8 mouse cellular contexts compared by ENCODE assay signal in genomic region chr11:102207825-102208777, GRCm38 (mm10). TPM values are rescaled to one million over a fixed set of nuclear protein-coding genes. Genes with fewer than 3 reads are reported as not detected.
A peak's percentile ranks its signal among the peaks of the same experiment; 100 is the strongest.
DNase-seq lines count a peak whose midpoint lies in the region; ATAC-seq and TF ChIP-seq lines count a peak whose summit lies in the region.

No protein-coding gene starts in this region.

- peaks cover 30% of the 10 kb centered on the region for H3K4me1 ChIP-seq in brown adipose tissue, adult 24 weeks (ENCODE audit: control insufficient read depth, insufficient read depth, insufficient read length, low read length)
- H3K4me1 ChIP-seq in heart, postnatal 0 days (ENCODE audit: control insufficient read depth, insufficient read depth) = peaks cover 43% of the 10 kb centered on the region
- peaks cover 50% of the 10 kb centered on the region for H3K4me1 ChIP-seq in liver, embryonic 13.5 days (replicated peaks)

- DNase-seq in heart, adult 11 months = peak; percentile 97
- DNase-seq in heart, adult 8-10 months (ENCODE audit: low spot score) = no peak
- DNase-seq in heart, postnatal 0 days (ENCODE audit: low spot score) = peak; percentile 54
- no peak for DNase-seq in liver, embryonic 13.5 days
- peak; percentile 74 for DNase-seq in retina, postnatal 1 day
- DNase-seq in B cell, adult 2 months = no peak
- DNase-seq in left cerebral cortex, postnatal 36 days (ENCODE audit: low spot score in 2 of 2) = no peak

- H3K9ac ChIP-seq in heart, postnatal 0 days (replicated peaks; ENCODE audit: low read depth, low read length) = no peak overlapping the region; the same call in 1 of the 2 replicates
- H3K9ac ChIP-seq in liver, embryonic 13.5 days = no peak overlapping the region

- H3K9me3 ChIP-seq in heart, postnatal 0 days (replicated peaks; ENCODE audit: control insufficient read depth, low read length) = no peaks in the 10 kb centered on the region
- H3K9me3 ChIP-seq in liver, embryonic 13.5 days (replicated peaks) = no peaks in the 10 kb centered on the region

- H3K27ac ChIP-seq in brown adipose tissue, adult 24 weeks (replicated peaks; ENCODE audit: low read depth, low read length) = peak overlapping the region; percentile 66
- peak overlapping the region; percentile 59 for H3K27ac ChIP-seq in heart, postnatal 0 days (ENCODE audit: low read depth)
- H3K27ac ChIP-seq in liver, embryonic 13.5 days = peak overlapping the region; percentile 32; the same call in 1 of the 2 replicates

- no peak for TF ChIP-seq EP300 in heart, postnatal 0 days (IDR thresholded peaks at IDR 0.05; ENCODE audit: low read depth)

- H3K36me3 ChIP-seq in heart, postnatal 0 days (replicated peaks; ENCODE audit: control insufficient read depth, insufficient read depth, low read length) = peaks cover 27% of the 10 kb centered on the region
- peaks cover 21% of the 10 kb centered on the region for H3K36me3 ChIP-seq in liver, embryonic 13.5 days

- peak; percentile 31 for ATAC-seq in heart, postnatal 0 days (ENCODE audit: insufficient read depth, low read depth)
- no peak for ATAC-seq in liver, embryonic 13.5 days (ENCODE audit: low read depth)

- no peak for TF ChIP-seq CTCF in heart, postnatal 0 days (IDR thresholded peaks at IDR 0.05; ENCODE audit: low read depth)

- no peak overlapping the region for H3K4me3 ChIP-seq in brown adipose tissue, adult 24 weeks (ENCODE audit: insufficient read depth, low read depth, low read length)
- no peak overlapping the region for H3K4me3 ChIP-seq in heart, postnatal 0 days (ENCODE audit: low read depth, low read length)
- no peak overlapping the region for H3K4me3 ChIP-seq in liver, embryonic 13.5 days (replicated peaks)

- H3K4me2 ChIP-seq in heart, postnatal 0 days (ENCODE audit: low read depth, low read length) = peak overlapping the region; percentile 25; the same call in 1 of the 2 replicates
- no peak overlapping the region for H3K4me2 ChIP-seq in liver, embryonic 13.5 days

- WGBS in heart, postnatal 0 days = 25% methylated on average over 10 of the region's 11 CpGs
- 33% methylated on average over 11 of the region's 11 CpGs for WGBS in liver, embryonic 13.5 days (ENCODE audit: insufficient replicate concordance)

- H3K27me3 ChIP-seq in heart, postnatal 0 days (ENCODE audit: control insufficient read depth, insufficient read depth, low read length) = no peaks in the 10 kb centered on the region
- no peaks in the 10 kb centered on the region for H3K27me3 ChIP-seq in liver, embryonic 13.5 days

- intact Hi-C loops in left cerebral cortex, postnatal 36 days (cut with DNase I) = no loop called here

RNA-seq across cellular contexts. Expression of gene G6pc3, which starts 18.7 kb away (rescaled TPM):
- total RNA-seq in heart, adult 8-10 months (2022) = 10 to 100 TPM; 52.2 to 60.3 (median 58.6) TPM
- polyA plus RNA-seq in brown adipose tissue, adult 24 weeks (2012; ENCODE audit: insufficient read depth, insufficient read length, missing spikeins) = 41.4 and 51.7 TPM in 2 replicates
- total RNA-seq in heart, postnatal 0 days (2014; rRNA removed; ENCODE audit: low replicate concordance) = 47.9 and 55.5 TPM in 2 replicates
- polyA plus RNA-seq in heart, postnatal 0 days (2015; fragmentation: Nextera tagmentation; extraction: Ambion mirVana) = 18.7 and 20.0 TPM in 2 replicates
- polyA plus RNA-seq in liver, embryonic 13.5 days (2015; fragmentation: Nextera tagmentation; extraction: Ambion mirVana) = 14.0 and 14.4 TPM in 2 replicates
- 10 to 100 TPM; 56.1 to 67.2 TPM for total RNA-seq in left cerebral cortex, postnatal 36 days (2021)

RNA-seq across cellular contexts. Expression of gene Hdac5, which starts 21.9 kb away (rescaled TPM):
- 100 to 1,000 TPM; 114 to 136 (median 121) TPM for total RNA-seq in heart, adult 8-10 months (2022)
- polyA plus RNA-seq in brown adipose tissue, adult 24 weeks (2012; ENCODE audit: insufficient read depth, insufficient read length, missing spikeins) = 42.2 and 61.6 TPM in 2 replicates
- total RNA-seq in heart, postnatal 0 days (2014; rRNA removed; ENCODE audit: low replicate concordance) = 194 and 287 TPM in 2 replicates
- polyA plus RNA-seq in heart, postnatal 0 days (2015; fragmentation: Nextera tagmentation; extraction: Ambion mirVana) = 51.4 and 67.2 TPM in 2 replicates
- polyA plus RNA-seq in liver, embryonic 13.5 days (2015; fragmentation: Nextera tagmentation; extraction: Ambion mirVana) = 12.8 and 12.9 TPM in 2 replicates
- total RNA-seq in left cerebral cortex, postnatal 36 days (2021) = 100 to 1,000 TPM; 270 to 275 TPM

RNA-seq across cellular contexts. Expression of gene Lsm12, which starts 23.0 kb away (rescaled TPM):
- total RNA-seq in heart, adult 8-10 months (2022) = 10 to 100 TPM; 45.4 to 51.9 (median 48.8) TPM
- 93.7 and 101 TPM in 2 replicates for polyA plus RNA-seq in brown adipose tissue, adult 24 weeks (2012; ENCODE audit: insufficient read depth, insufficient read length, missing spikeins)
- total RNA-seq in heart, postnatal 0 days (2014; rRNA removed; ENCODE audit: low replicate concordance) = 36.0 and 41.4 TPM in 2 replicates
- 90.1 and 92.7 TPM in 2 replicates for polyA plus RNA-seq in heart, postnatal 0 days (2015; fragmentation: Nextera tagmentation; extraction: Ambion mirVana)
- 92.6 and 95.3 TPM in 2 replicates for polyA plus RNA-seq in liver, embryonic 13.5 days (2015; fragmentation: Nextera tagmentation; extraction: Ambion mirVana)
- 10 to 100 TPM; 58.0 to 58.7 TPM for total RNA-seq in left cerebral cortex, postnatal 36 days (2021)

RNA-seq across cellular contexts. Expression of gene BC030867, which starts 40.6 kb away (rescaled TPM):
- total RNA-seq in heart, adult 8-10 months (2022) = under 1 TPM; 0.12 to 0.23 (median 0.18) TPM
- not detected in 2 replicates for polyA plus RNA-seq in brown adipose tissue, adult 24 weeks (2012; ENCODE audit: insufficient read depth, insufficient read length, missing spikeins)
- total RNA-seq in heart, postnatal 0 days (2014; rRNA removed; ENCODE audit: low replicate concordance) = 3.9 and 5.6 TPM in 2 replicates
- polyA plus RNA-seq in heart, postnatal 0 days (2015; fragmentation: Nextera tagmentation; extraction: Ambion mirVana) = 2.2 and 2.9 TPM in 2 replicates
- 14.6 and 16.4 TPM in 2 replicates for polyA plus RNA-seq in liver, embryonic 13.5 days (2015; fragmentation: Nextera tagmentation; extraction: Ambion mirVana)
- total RNA-seq in left cerebral cortex, postnatal 36 days (2021) = 1 to 10 TPM; 1.2 TPM

RNA-seq across cellular contexts. Expression of gene Tmem101, which starts 51.9 kb away (rescaled TPM):
- total RNA-seq in heart, adult 8-10 months (2022) = 10 to 100 TPM; 12.7 to 15.5 (median 14.9) TPM
- 3.3 and 7.9 TPM in 2 replicates for polyA plus RNA-seq in brown adipose tissue, adult 24 weeks (2012; ENCODE audit: insufficient read depth, insufficient read length, missing spikeins)
- total RNA-seq in heart, postnatal 0 days (2014; rRNA removed; ENCODE audit: low replicate concordance) = 28.7 and 45.8 TPM in 2 replicates
- polyA plus RNA-seq in heart, postnatal 0 days (2015; fragmentation: Nextera tagmentation; extraction: Ambion mirVana) = 21.9 and 23.4 TPM in 2 replicates
- 12.8 and 14.3 TPM in 2 replicates for polyA plus RNA-seq in liver, embryonic 13.5 days (2015; fragmentation: Nextera tagmentation; extraction: Ambion mirVana)
- 10 to 100 TPM; 24.2 to 27.3 TPM for total RNA-seq in left cerebral cortex, postnatal 36 days (2021)

Comparison
In these comparisons a context has a peak if more than half of its experiments do, and no peak if none do; other contexts are left out.
1. DNase-seq: peak in heart, adult 11 months (single experiment), heart, postnatal 0 days (single experiment) and retina, postnatal 1 day (single experiment); none in heart, adult 8-10 months (single experiment), liver, embryonic 13.5 days (single experiment), B cell, adult 2 months (0 of 2) and left cerebral cortex, postnatal 36 days (0 of 2).
2. Peak in every context shown above with its lines, with median percentiles within 50 percentile points of each other: H3K27ac ChIP-seq.